Mouse (Mus musculus) kidney, adult 18-20 months (tissue): ENCODE measurements around the gene Phf7.

Experiments used
- DNase-seq: peaks from one replicate; pipeline ENCODE4 v3.0.0; 2021

Phf7 gene

GRCm38 (mm10) chr14:31195968-31196367 is 55.1 kb downstream of the Phf7 start:
- peak; percentile 56 for DNase-seq

GRCm38 (mm10) chr14:31195521-31195920 is 55.6 kb downstream of the Phf7 start:
- DNase-seq, result no peak

GRCm38 (mm10) chr14:31194891-31195513 is 56.1 kb downstream of the Phf7 start:
- DNase-seq, result peak; percentile 62

- DNase-seq, result no peak
Measured at GRCm38 (mm10) chr14:31194441-31194840, 56.7 kb downstream of the Phf7 start.

GRCm38 (mm10) chr14:31193791-31194190 is 57.3 kb downstream of the Phf7 start:
- no peak for DNase-seq

GRCm38 (mm10) chr14:31191936-31192335 is 59.2 kb downstream of the Phf7 start:
- no peak for DNase-seq

GRCm38 (mm10) chr14:31189348-31189747 is 61.8 kb downstream of the Phf7 start:
- DNase-seq, result no peak

GRCm38 (mm10) chr14:31188771-31189181 is 62.3 kb downstream of the Phf7 start:
- no peak for DNase-seq
